Mouse (Mus musculus) G1E-ER4 (cell line): Measurements from ENCODE around the gene Pdgfra. TPM values are rescaled to one million over a fixed set of nuclear protein-coding genes. Genes with fewer than 3 reads are reported as not detected.

Source experiments
- GATA1 ChIP-seq: IDR thresholded peaks from one replicate; pipeline ENCODE4 v1.8.0; 2012; ENCODE audit warnings: low read length, inconsistent platforms
- polyA plus RNA-seq: library from polyadenylated mRNA; stranded (reverse); fragments of >175 nt; gene quantifications from 2 replicates; pipeline ENCODE4 v1.2.3, GENCODE M21; 2012

Gene Pdgfra
- polyA plus RNA-seq, 1 experiment = not detected

DNA sequence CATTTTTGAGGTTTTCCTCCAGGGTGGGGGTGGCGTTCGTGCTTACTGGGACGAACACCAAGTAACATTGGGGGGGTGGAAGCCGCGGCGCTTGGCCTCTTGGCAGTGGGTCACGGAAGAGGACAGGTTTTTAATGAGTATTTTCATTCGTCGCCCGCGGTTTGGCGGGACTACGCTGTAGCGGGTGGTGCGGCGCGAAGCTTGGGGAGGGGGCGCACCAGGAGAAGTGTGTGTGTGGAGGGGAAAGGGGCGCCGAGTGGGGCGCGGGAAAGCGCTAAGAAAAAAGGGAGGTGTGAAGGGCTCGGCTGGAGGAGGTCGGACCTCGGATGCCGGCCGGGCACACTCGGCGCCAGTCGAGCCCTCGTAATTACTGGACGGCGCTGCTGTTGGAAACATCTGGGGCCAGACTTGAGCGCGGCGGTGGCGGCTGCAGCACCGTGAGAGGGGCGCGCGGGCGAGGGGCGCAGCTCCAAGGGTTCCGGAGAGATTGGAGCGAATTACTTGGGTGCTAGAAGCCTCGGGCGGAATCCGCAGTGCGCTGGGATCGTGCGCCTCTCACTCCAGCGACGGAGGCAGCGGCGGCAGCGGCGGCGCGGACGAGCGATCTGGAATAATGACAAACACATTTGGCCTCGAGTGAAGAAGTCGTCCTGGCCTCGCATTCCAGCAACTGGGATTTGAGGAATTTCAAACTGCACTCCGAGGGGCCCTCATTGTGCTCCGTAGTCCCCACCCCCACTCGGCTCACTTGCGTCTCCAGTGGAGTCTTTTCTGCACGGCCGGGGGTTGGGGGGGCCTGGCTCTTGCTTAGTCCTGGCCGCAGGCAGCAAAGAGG is 916 bp downstream of the Pdgfra start:
- no peak for TF ChIP-seq GATA1

GRCm38 (mm10) chr5:75153626-75153960 is 1.5 kb downstream of the Pdgfra start:
- no peak for TF ChIP-seq GATA1

- no peak for TF ChIP-seq GATA1
Measured at GRCm38 (mm10) chr5:75153961-75154620, 2.0 kb downstream of the Pdgfra start.

- no peak for TF ChIP-seq GATA1
Measured at GRCm38 (mm10) chr5:75154621-75155235, 2.6 kb downstream of the Pdgfra start.

DNA sequence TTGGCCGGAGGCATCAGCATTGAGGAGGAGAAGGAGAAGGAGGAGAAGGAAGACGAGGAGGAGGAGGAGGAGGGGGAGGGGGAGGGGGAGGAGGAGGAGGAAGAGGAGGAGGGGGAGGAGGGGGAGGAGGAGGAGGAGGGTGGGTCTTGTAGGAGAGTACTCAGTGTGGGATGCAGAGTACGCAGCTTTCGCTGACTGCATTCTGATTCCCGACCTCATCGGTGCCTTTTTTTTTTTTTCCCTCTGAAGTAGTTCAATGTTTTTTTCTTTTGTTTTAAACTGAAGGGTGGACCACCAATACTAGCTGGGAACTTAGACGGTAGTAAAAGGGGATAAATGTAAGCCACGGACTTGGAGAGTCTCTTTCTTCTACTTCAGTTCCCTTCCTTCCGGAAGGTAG is 3.2 kb downstream of the Pdgfra start:
- TF ChIP-seq GATA1 = no peak

GRCm38 (mm10) chr5:75155741-75156553 is 3.9 kb downstream of the Pdgfra start:
- no peak for TF ChIP-seq GATA1

GRCm38 (mm10) chr5:75156554-75157036 is 4.5 kb downstream of the Pdgfra start:
- TF ChIP-seq GATA1 = no peak

DNA sequence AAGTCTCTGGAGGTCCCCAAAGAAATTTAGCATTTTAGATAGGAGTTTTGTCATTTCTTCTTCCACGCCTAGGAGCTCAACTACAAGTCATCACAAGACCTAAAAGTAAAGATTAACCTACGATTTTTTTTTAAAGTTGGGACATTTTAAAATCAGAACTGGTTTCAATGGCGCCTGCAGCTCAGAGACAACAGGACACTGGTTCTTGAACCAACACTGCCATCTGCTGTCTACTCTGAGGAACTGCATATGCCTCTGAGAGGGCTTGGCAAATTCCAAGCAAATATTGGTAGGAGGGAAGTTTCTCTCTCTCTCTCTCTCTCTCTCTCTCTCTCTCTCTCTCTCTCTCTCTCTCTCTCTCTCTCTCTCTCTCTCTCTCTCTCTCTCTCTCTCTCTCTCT is 4.9 kb downstream of the Pdgfra start:
- TF ChIP-seq GATA1 = no peak

- no peak for TF ChIP-seq GATA1
Measured at GRCm38 (mm10) chr5:75160530-75161170, 8.6 kb downstream of the Pdgfra start.

GRCm38 (mm10) chr5:75161586-75161985 is 9.5 kb downstream of the Pdgfra start:
- TF ChIP-seq GATA1 = no peak

- TF ChIP-seq GATA1 = no peak
Measured at GRCm38 (mm10) chr5:75163289-75163951, 11.3 kb downstream of the Pdgfra start.

DNA sequence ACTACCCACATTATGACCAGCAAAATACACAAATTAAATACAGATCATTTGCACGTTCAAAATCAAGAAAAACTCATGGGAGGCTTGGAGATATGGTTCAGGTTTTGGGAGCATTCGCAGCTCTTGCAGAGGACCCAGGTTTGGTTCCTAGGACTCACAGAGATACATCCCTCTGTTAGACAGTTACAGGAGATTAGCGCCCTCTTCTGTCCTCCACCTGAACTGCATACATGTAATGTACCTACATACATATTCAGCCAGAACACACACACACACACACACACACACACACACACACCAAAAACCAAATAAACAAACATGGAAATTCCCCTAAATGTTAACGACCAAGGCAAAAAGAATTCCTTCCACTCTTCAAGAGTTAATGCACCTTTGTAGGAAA is 12.6 kb downstream of the Pdgfra start:
- no peak for TF ChIP-seq GATA1

GRCm38 (mm10) chr5:75169837-75170236 is 17.7 kb downstream of the Pdgfra start:
- TF ChIP-seq GATA1 = no peak

DNA sequence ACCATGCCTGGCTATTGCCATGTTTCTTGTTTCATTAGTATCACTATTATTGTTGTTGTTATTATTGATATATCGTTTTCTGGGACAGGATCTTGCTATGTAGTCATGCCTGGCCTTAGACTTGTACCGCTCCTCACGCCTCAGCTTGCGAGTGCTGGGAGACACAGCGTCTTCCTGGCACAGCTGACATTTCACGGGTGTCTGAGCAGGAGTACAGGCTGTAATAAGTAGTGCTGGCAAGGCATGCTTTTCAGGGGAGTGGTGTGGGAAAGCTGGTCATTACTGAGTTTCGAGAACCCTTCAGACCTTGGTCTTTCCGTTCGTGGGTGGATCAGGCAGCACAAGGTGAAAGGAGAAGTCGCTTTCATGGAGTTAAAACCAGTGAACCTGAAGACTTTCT is 19.8 kb downstream of the Pdgfra start:
- no peak for TF ChIP-seq GATA1

DNA sequence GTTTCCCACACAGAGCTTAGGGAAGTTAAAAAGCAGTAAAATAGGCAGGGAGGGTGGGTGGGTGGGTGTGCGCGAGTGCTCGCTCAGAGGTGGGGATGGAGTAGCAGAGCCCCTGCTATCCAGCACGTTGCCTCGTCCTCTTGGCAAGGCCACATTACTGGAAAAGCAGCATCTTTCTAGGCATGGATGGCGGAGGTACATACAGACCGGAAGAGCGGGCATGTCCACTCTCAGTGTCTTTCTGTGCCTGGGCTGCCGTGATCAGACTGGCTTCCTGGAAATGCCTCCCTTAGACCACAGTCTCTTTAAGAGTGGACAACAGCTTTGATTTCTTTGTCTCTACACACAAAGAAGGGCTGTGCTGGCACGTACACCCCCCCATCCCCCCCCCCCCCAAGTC is 27.2 kb downstream of the Pdgfra start:
- TF ChIP-seq GATA1 = no peak
